Mouse (Mus musculus): Measurements from ENCODE around the gene Pbx4.

- TF ChIP-seq CTCF (IDR thresholded peaks at IDR 0.05; ENCODE audit: low read depth), result no peak
- TF ChIP-seq EP300 (IDR thresholded peaks at IDR 0.05; ENCODE audit: low read depth), result no peak
Measured at GRCm38 (mm10) chr8:69894836-69895332, 62.6 kb downstream of the Pbx4 start.
